Comparison of ENCODE assay signal across 14 mouse cellular contexts in genomic region chr5:66417289-66417688, GRCm38 (mm10).
DNase-seq lines count a peak whose midpoint lies in the region; ATAC-seq lines count a peak whose summit lies in the region.
"Had no signal": no experiment of that assay in that cellular context is flagged by ENCODE, and none has a peak within 500 bp of the region (broad histone marks: within the 10 kb centered on the region; RNA-seq: fewer than 3 reads in every experiment).

No protein-coding gene starts in this region.

- no peak for ATAC-seq in forebrain, embryonic 12.5 days (ENCODE audit: low FRiP score)
- peak; percentile 55 for ATAC-seq in heart, embryonic 12.5 days (ENCODE audit: insufficient number of reproducible peaks, low FRiP score)
- no peak for ATAC-seq in hindbrain, embryonic 14.5 days (ENCODE audit: low FRiP score)
- ATAC-seq in liver, embryonic 11.5 days (replicated peaks; ENCODE audit: low FRiP score) = no peak
- ATAC-seq: activated CD4-positive, CD25-positive, alpha-beta regulatory T cell, adult 4 months had no signal

- H3K9me3 ChIP-seq in forebrain, embryonic 12.5 days = no peaks in the 10 kb centered on the region
- no peaks in the 10 kb centered on the region for H3K9me3 ChIP-seq in forebrain, embryonic 10.5 days
- H3K9me3 ChIP-seq in heart, embryonic 12.5 days (replicated peaks) = no peaks in the 10 kb centered on the region
- no peaks in the 10 kb centered on the region for H3K9me3 ChIP-seq in hindbrain, embryonic 14.5 days (ENCODE audit: control insufficient read depth, low read length)
- no peaks in the 10 kb centered on the region for H3K9me3 ChIP-seq in liver, embryonic 11.5 days (ENCODE audit: control insufficient read depth, low read length)
- H3K9me3 ChIP-seq: embryonic facial prominence, embryonic 10.5 days; limb, embryonic 15.5 days had no signal

- 79% methylated on average over 8 of the region's 8 CpGs for WGBS in forebrain, embryonic 12.5 days
- 81% methylated on average over 8 of the region's 8 CpGs for WGBS in forebrain, embryonic 10.5 days
- 28% methylated on average over 8 of the region's 8 CpGs for WGBS in heart, embryonic 12.5 days
- 51% methylated on average over 8 of the region's 8 CpGs for WGBS in hindbrain, embryonic 14.5 days
- WGBS in liver, embryonic 11.5 days = 67% methylated on average over 8 of the region's 8 CpGs

- peaks cover 32% of the 10 kb centered on the region for H3K4me1 ChIP-seq in forebrain, embryonic 12.5 days
- peaks cover 32% of the 10 kb centered on the region for H3K4me1 ChIP-seq in forebrain, embryonic 10.5 days
- peaks cover 18% of the 10 kb centered on the region for H3K4me1 ChIP-seq in heart, embryonic 12.5 days (replicated peaks)
- H3K4me1 ChIP-seq in hindbrain, embryonic 14.5 days (replicated peaks; ENCODE audit: control insufficient read depth, insufficient read depth, low read length) = peaks cover 37% of the 10 kb centered on the region
- H3K4me1 ChIP-seq in liver, embryonic 11.5 days (replicated peaks; ENCODE audit: control insufficient read depth, insufficient read depth, low read length) = no peaks in the 10 kb centered on the region
- H3K4me1 ChIP-seq: limb, embryonic 15.5 days had no signal

- H3K36me3 ChIP-seq in forebrain, embryonic 12.5 days (replicated peaks) = no peaks in the 10 kb centered on the region
- H3K36me3 ChIP-seq in forebrain, embryonic 10.5 days (replicated peaks) = no peaks in the 10 kb centered on the region
- no peaks in the 10 kb centered on the region for H3K36me3 ChIP-seq in heart, embryonic 12.5 days
- H3K36me3 ChIP-seq in hindbrain, embryonic 14.5 days (replicated peaks; ENCODE audit: control insufficient read depth, insufficient read depth) = no peaks in the 10 kb centered on the region
- H3K36me3 ChIP-seq in liver, embryonic 11.5 days (ENCODE audit: control insufficient read depth, insufficient read depth, low read length) = no peaks in the 10 kb centered on the region
- H3K36me3 ChIP-seq: embryonic facial prominence, embryonic 10.5 days; limb, embryonic 15.5 days had no signal

- no peak overlapping the region for H3K9ac ChIP-seq in forebrain, embryonic 12.5 days
- H3K9ac ChIP-seq in heart, embryonic 12.5 days = no peak overlapping the region
- no peak overlapping the region for H3K9ac ChIP-seq in hindbrain, embryonic 14.5 days
- no peak overlapping the region for H3K9ac ChIP-seq in liver, embryonic 11.5 days (ENCODE audit: low read depth, low read length)
- H3K9ac ChIP-seq: limb, embryonic 15.5 days had no signal

- no peak overlapping the region for H3K4me3 ChIP-seq in forebrain, embryonic 12.5 days (replicated peaks)
- no peak overlapping the region for H3K4me3 ChIP-seq in forebrain, embryonic 10.5 days
- H3K4me3 ChIP-seq in heart, embryonic 12.5 days = no peak overlapping the region
- H3K4me3 ChIP-seq in hindbrain, embryonic 14.5 days (replicated peaks; ENCODE audit: low read length) = no peak overlapping the region
- H3K4me3 ChIP-seq in liver, embryonic 11.5 days (ENCODE audit: low read depth, low read length) = no peak overlapping the region
- H3K4me3 ChIP-seq: embryonic facial prominence, embryonic 10.5 days; limb, embryonic 15.5 days had no signal

- 0 out of 2 replicates have a peak overlapping the region, but pooled peaks have one; percentile 42 for H3K27ac ChIP-seq in forebrain, embryonic 12.5 days
- H3K27ac ChIP-seq in forebrain, embryonic 10.5 days = no peak overlapping the region
- peak overlapping the region; percentile 78 for H3K27ac ChIP-seq in heart, embryonic 12.5 days (ENCODE audit: poor library complexity, severe bottlenecking)
- H3K27ac ChIP-seq in hindbrain, embryonic 14.5 days = peak overlapping the region; percentile 26; the same call in 1 of the 2 replicates
- H3K27ac ChIP-seq in liver, embryonic 11.5 days (ENCODE audit: low read depth, low read length) = no peak overlapping the region
- H3K27ac ChIP-seq: embryonic facial prominence, embryonic 10.5 days; limb, embryonic 15.5 days had no signal

- H3K4me2 ChIP-seq in forebrain, embryonic 12.5 days = no peak overlapping the region
- H3K4me2 ChIP-seq in heart, embryonic 12.5 days = no peak overlapping the region
- H3K4me2 ChIP-seq in hindbrain, embryonic 14.5 days (replicated peaks) = no peak overlapping the region
- H3K4me2 ChIP-seq in liver, embryonic 11.5 days = no peak overlapping the region
- H3K4me2 ChIP-seq: limb, embryonic 15.5 days had no signal

- DNase-seq in forebrain, embryonic 10.5 days (ENCODE audit: extremely low spot score, low spot score) = no peak
- peak; percentile 46 for DNase-seq in brain, adult 2 months (ENCODE audit: low read depth, low spot score)
- DNase-seq in hindbrain, embryonic 14.5 days (ENCODE audit: low spot score) = no peak
- DNase-seq in liver, embryonic 11.5 days (ENCODE audit: low spot score) = no peak
- no peak for DNase-seq in adrenal gland, postnatal 36 days
- no peak for DNase-seq in thymus, adult 18-20 months
- DNase-seq: gastrocnemius, postnatal 10 days; kidney, postnatal 10 days; thymus, adult 2 months had no signal

- H3K27me3 ChIP-seq in forebrain, embryonic 12.5 days = no peaks in the 10 kb centered on the region
- H3K27me3 ChIP-seq in forebrain, embryonic 10.5 days (ENCODE audit: poor library complexity, severe bottlenecking) = no peaks in the 10 kb centered on the region
- H3K27me3 ChIP-seq in heart, embryonic 12.5 days (replicated peaks) = no peaks in the 10 kb centered on the region
- no peaks in the 10 kb centered on the region for H3K27me3 ChIP-seq in hindbrain, embryonic 14.5 days (ENCODE audit: control insufficient read depth, insufficient read depth, low read length)
- no peaks in the 10 kb centered on the region for H3K27me3 ChIP-seq in liver, embryonic 11.5 days (replicated peaks; ENCODE audit: control insufficient read depth, insufficient read depth, low read length)
- H3K27me3 ChIP-seq: limb, embryonic 15.5 days had no signal

Comparison
In these comparisons a context has a peak if more than half of its experiments do, and no peak if none do; other contexts are left out.
1. H3K27ac ChIP-seq: peak in forebrain, embryonic 12.5 days (single experiment), heart, embryonic 12.5 days (single experiment) and hindbrain, embryonic 14.5 days (single experiment); none in forebrain, embryonic 10.5 days (single experiment) and liver, embryonic 11.5 days (single experiment).